Mouse (Mus musculus) gastrocnemius, adult 2 months (tissue): ENCODE measurements around the gene Herc1. TPM values are rescaled to one million over a fixed set of nuclear protein-coding genes. Genes with fewer than 3 reads are reported as not detected.

Experiments
- DNase-seq: peaks from one replicate; pipeline ENCODE4 v3.0.0; 2022
- H3K27ac ChIP-seq: fragments of 200-600 bp; 2 replicates; pipeline ENCODE4 v1.8.1; 2022; ENCODE audit warnings: mild to moderate bottlenecking
- H3K4me3 ChIP-seq: fragments of 200-600 bp; 2 replicates; pipeline ENCODE4 v1.8.1; 2022; ENCODE audit warnings: mild to moderate bottlenecking, moderate library complexity
- CTCF ChIP-seq: fragments of 200-600 bp; IDR thresholded peaks from 2 replicates; pipeline ENCODE4 v1.8.1; 2022; ENCODE audit warnings: antibody characterized with exemption, mild to moderate bottlenecking, moderate library complexity
- intact Hi-C: fragments of 180-260 bp; cut with DNase I; formaldehyde crosslinking; loops from one replicate; pipeline ENCODE4 v1.15.1; 2025
- total RNA-seq, 2 experiments: library from RNA; stranded (reverse); gene quantifications; 2 replicates each; pipeline ENCODE4 v1.2.3; 2021

Gene Herc1
- total RNA-seq, 2 experiments from 2014 or later = 33.7 to 38.4 TPM

DNA sequence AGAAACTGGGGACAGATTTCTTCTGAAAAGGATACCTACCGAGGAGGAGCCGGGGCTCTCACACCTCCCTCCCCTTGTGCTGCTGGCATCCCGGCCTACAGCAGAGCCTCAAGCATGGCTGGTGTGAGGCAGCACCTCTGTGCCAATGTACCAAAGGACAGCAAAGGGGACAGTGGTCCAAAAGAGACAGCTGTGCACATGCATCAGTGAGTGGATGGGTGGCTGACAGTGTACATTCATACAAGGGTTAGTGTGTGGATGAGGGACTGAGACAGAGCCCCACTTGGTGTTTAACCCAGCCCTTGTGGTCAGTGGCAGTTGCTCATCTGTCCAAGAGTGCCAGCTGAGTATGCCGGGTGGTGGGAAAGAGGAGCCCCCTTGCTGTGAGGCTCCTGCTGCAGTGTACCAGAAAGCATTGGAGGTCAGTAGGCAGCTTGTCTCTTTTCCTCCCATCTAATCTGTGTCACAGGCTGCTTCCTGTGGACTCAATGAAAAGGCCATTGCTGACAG lies 158.7 kb downstream of the Herc1 start:
- H3K27ac ChIP-seq = no peak overlapping the region

DNA sequence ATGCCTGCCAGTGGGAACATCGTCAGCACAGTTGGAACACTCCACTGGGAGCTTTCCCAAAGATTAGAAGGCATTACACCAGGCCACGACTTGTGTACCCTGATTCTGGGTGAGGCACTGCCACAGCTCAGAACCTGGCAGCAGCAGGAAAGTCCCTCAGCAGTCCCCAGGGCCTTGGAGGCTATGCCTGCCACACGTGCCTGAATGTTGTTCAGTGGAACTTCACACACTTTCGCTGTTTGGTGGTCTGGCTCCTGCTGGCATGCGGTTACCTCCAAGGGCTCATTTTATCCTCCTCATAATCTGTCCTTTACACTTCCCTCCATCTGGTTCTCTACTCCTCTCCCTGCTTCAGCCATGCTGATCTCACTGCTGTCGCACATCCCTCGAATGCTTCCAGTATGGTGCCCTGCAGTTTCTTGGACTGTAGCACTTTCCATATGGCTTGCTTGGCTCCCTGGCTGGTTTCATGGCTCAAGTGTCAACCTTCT lies 160.1 kb downstream of the Herc1 start:
- no peak overlapping the region; the same call in 1 of the 2 replicates for H3K4me3 ChIP-seq
- peak; percentile 29 for DNase-seq
- intact Hi-C loops = loop anchor here (5.0 to 10.0 kb wide), 5 partner anchors 82 to 322 kb away; partner anchors contain the start of genes Aph1b, Aph1c, Gm10647 and Usp3
- no peak for TF ChIP-seq CTCF
- H3K27ac ChIP-seq = peak overlapping the region; percentile 100

More for the DNA sequence above, 158.7 kb downstream of the Herc1 start:
- no peak overlapping the region for H3K4me3 ChIP-seq
- no peak for DNase-seq
- intact Hi-C loops = no loop called here
- no peak for TF ChIP-seq CTCF

DNA sequence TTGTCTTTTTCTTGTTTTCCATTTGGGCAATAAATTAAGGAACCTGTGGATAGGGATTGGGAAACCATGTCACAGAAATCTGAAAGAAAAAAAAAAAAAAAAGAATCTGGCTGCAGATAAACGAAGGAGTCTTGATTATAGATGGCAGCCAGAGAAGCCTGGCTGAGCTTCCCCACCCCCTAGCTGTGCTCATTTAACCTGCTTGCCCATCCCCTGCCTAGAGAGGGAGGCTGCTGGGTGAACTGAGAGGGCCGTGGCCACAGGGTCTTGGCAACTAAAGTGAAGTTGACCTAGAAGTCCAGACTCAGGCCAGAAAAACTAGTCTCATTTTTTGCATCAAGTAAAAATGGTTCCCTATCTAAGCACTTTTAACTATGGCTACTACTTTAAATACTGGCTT lies 160.7 kb downstream of the Herc1 start:
- peak overlapping the region; percentile 100 for H3K27ac ChIP-seq
- H3K4me3 ChIP-seq = peak overlapping the region; percentile 76
- intact Hi-C loops = loop anchor here (5.0 to 10.0 kb wide), 5 partner anchors 81 to 321 kb away; partner anchors contain the start of genes Aph1b, Aph1c, Gm10647 and Usp3
- peak; percentile 53 for DNase-seq
- no peak for TF ChIP-seq CTCF

DNA sequence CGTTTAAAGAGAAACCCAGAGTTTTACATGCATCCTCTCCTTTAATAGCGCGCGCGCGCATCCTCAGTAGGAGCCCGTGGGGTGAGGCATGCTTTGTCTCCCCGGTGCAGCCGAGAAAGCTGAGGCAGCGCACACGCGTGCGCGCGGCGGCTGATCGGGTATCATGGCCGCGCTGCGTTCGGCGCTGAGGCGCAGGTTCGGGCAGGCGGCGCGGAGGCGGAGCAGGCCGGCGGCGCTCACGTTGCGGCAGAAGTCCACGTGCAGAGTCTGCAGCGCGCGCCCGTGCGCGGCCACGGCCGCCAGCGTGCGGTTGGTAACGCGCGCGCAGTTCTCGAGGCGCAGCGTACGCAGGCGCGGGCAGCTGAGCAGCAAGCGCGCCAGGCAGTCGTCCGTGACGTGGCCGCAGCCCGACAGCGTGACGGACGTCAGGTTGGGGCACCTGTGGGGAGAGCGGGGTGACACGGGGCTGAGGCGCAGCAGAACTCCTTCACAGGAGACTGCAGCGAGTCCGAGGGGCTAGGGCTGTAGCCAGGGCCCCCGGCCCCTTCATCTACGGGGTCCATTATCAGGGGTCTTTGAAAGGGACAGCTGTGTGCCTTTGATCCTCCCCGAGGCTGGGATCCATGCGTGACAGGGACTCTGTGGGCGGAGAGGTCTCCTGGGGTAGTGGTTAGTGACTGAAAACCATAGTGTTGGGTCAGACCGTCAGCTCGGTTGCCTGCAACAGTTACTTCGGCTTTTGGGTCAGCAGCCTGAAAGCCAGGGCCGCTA lies 161.5 kb downstream of the Herc1 start:
- intact Hi-C loops = loop anchor here (5.0 to 10.0 kb wide), 5 partner anchors 81 to 321 kb away; partner anchors contain the start of genes Aph1b, Aph1c, Gm10647 and Usp3
- Histone ChIP-seq H3K27ac (peak overlapping the region; percentile 100), H3K4me3 (peak overlapping the region; percentile 76)
- TF ChIP-seq CTCF = no peak
- peak; percentile 97 for DNase-seq

DNA sequence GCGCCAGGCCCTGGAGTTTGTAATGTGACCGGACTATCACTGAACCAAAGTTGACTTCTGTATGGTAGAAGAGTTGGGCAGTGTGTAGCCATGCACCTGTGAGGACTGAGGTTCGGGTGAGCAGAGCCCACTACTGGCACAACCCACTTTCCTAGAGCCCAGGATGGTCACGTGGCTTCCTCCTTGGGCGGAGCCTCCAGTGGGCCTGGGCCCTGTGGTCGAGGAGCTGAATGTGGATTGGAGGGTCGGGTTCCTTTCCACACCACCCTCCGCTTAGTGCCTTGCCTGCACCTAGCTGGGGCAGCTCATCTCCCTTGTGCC lies 162.1 kb downstream of the Herc1 start:
- Histone ChIP-seq H3K27ac (peak overlapping the region; percentile 100), H3K4me3 (peak overlapping the region; percentile 76)
- TF ChIP-seq CTCF = no peak
- DNase-seq = peak; percentile 91
- intact Hi-C loops = loop anchor here (5.0 to 10.0 kb wide), 5 partner anchors 80 to 320 kb away; partner anchors contain the start of genes Aph1b, Aph1c, Gm10647 and Usp3

DNA sequence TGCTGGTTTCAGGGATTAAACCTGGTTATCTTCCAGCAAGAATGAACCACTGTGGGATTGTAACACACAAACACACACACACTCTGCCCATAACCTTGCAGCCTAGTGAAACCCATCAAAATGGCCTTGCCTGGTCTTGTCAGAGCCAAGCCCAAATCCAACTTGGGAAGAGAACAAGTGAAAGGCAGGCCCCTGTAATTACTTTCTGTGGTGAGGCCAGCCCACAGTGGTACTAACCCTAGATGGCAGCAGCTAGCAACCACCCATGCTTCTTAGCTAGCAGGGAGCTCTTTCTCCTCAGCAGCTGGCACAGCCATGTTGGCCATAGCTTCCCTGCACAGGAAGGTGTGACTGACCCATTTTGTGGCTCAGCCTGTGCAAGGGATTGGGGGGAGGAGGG lies 162.9 kb downstream of the Herc1 start:
- TF ChIP-seq CTCF = peak; percentile 34; the same call in 1 of the 2 replicates
- Histone ChIP-seq H3K4me3 (peak overlapping the region; percentile 76), H3K27ac (peak overlapping the region; percentile 100)
- DNase-seq = peak; percentile 32
- intact Hi-C loops = loop anchor here (5.0 to 10.0 kb wide), 5 partner anchors 79 to 319 kb away; partner anchors contain the start of genes Aph1b, Aph1c, Gm10647 and Usp3

DNA sequence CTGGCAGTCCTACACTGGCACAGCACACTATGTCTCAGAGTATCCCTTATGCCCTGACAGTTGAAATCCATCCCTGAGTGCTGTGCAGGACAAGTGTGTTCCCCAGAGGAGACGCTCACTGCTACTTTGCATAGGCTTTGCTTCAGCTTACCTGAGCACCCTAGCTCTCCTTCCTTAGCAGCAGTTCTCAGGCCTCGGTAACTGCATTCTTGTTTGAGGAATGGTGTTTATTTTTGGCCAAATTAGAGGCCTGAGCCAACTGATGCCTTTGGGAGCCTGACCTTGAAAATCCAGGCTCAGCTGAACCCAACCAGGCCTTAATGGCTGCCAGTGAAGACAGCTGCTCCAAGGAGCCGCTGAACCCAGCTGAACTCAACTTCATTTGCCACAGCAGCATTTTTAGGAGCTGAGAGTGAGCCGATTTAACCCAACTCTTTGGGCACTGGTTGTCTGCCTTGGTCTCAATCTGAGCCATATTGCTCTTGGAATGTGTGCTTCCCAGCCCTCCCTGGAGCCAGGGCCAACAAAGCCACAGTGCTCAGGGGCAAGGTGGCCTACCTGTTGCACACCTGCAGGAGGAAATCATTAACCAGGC lies 163.5 kb downstream of the Herc1 start:
- DNase-seq = no peak
- Histone ChIP-seq H3K4me3 (peak overlapping the region; percentile 76), H3K27ac (peak overlapping the region; percentile 100)
- intact Hi-C loops = loop anchor here (5.0 to 10.0 kb wide), 5 partner anchors 79 to 319 kb away; partner anchors contain the start of genes Aph1b, Aph1c, Gm10647 and Usp3
- no peak for TF ChIP-seq CTCF

DNA sequence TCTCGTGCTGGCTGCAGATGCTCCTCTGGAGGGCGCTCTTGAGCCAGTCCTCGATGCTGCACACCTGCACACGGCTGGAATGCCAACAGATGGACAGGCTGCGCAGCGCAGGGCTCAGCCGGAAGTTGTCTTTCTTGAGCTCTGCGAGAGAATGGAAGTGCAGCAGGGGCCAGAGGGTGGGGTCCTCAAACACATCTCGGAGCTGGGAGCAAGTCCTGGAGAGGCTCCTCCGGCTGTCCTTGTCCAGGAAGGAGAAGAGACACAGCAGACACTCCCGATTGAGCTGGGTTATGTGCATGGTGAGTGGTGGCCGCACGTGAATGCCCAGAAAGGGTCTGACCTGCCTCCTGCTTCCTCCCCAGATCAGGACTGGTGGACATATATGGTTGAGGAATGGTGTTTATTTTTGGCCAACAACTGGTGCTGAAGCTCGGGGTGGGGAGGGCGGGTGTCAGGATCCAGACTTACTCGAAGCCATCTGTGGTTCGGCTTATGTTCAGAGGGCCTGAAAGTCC lies 164.1 kb downstream of the Herc1 start, which contains the start of gene Fbxl22:
Gene Fbxl22 (minus strand): TSS at position 338 of the 515 bp plus-strand sequence.
- peak within 1 kb of the TSS; percentile 100 for H3K27ac ChIP-seq
- DNase-seq = peak; percentile 74
- peak; percentile 78 for TF ChIP-seq CTCF
- intact Hi-C loops = loop anchor here (5.0 to 10.0 kb wide), 5 partner anchors 78 to 318 kb away; partner anchors contain the start of genes Aph1b, Aph1c, Gm10647 and Usp3
- peak within 1 kb of the TSS; percentile 76 for H3K4me3 ChIP-seq

DNA sequence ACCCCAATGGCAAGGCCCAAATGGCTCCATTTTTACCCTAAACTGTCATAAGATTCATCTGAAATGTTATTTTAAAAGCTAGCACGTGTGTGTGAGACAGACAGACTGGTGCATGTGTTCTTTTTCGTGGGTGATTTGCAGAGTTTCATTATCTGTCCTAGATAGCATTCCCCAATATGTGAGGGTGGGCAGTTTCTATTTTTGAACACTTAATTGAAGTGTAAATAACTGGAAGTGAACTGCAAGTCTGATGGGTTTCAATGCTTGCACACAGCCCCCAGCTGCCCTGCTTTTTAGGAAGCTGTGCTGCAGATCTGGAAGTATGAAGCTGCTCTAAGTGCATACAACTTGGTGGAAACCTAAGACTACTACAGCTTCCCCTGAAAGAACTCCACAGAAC lies 164.9 kb downstream of the Herc1 start:
- no peak for TF ChIP-seq CTCF
- DNase-seq = no peak
- peak overlapping the region; percentile 100 for H3K27ac ChIP-seq
- peak overlapping the region; percentile 76 for H3K4me3 ChIP-seq
- intact Hi-C loops = loop anchor here (10.0 kb wide), 1 partner anchor 190 kb away; no protein-coding TSS in a partner anchor

DNA sequence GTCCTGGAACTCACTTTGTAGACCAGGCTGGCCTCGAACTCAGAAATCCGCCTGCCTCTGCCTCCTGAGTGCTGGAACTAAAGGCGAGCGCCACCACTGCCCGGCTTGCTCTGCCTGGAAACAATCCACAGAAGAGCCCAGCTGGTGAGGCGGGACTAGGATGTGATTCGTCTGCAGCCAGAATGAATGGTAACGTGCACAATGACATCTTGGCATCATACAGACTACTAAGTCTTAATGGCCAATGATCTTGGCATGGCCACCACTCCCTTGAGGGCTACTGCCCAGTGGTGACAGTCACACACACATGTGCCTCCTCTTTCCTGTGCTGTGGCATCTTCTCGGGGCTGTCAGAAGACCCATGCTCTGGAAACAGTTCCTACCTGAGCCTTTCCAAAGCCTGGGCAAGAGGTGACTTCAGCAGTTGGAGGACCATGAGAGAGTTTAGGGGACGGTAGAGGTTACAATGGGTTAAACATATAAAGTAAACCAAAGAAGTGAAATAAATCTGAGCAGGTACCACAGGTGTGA lies 165.5 kb downstream of the Herc1 start:
- DNase-seq = no peak
- H3K27ac ChIP-seq = no peak overlapping the region
- no peak for TF ChIP-seq CTCF
- no peak overlapping the region for H3K4me3 ChIP-seq
- intact Hi-C loops = loop anchor here (10.0 kb wide), 1 partner anchor 189 kb away; no protein-coding TSS in a partner anchor

DNA sequence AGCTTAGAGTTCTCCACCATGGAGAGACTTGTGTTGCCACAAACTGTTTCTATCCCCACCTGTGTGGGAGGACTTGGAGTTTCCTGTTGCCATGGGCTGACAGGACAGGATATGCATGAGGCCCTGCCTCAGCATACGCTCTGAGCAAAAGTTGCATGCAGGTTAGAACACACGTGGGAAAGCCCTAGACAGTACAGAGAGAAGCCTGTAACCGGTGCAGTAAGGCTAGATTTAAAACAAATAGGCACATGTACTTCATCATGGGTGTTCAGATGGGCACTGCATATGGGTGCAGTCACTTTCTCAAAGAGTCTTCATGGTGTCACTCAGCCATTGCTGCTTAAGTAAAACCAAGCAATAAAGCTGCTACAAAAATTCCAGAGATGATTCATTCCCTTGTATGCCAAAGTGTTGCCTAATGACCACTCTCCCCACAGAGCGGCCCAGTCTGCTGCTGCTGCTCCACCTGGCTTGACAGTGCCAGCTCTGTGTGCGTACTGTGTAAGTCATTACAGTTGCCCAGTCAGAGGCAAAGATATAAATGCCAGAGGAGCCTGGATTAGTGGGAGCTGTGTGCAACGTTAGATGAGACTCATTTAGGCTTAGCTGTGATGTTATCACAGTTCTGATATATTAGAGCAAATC lies 166.2 kb downstream of the Herc1 start:
- DNase-seq = peak; percentile 35
- no peak overlapping the region for H3K4me3 ChIP-seq
- intact Hi-C loops = loop anchor here (10.0 kb wide), 1 partner anchor 188 kb away; no protein-coding TSS in a partner anchor
- TF ChIP-seq CTCF = no peak
- H3K27ac ChIP-seq = peak overlapping the region; percentile 48
